Mouse (Mus musculus) limb, embryonic 14.5 days (tissue): ENCODE data around the gene St6galnac6. TPM values are rescaled to one million over a fixed set of nuclear protein-coding genes. Genes with fewer than 3 reads are reported as not detected.
A peak's percentile ranks its signal among the peaks of the same experiment; 100 is the strongest.

ENCODE experiments used
- ATAC-seq: fragments of 200-750 bp; cut with Nextera tagmentation; 2 replicates; pipeline ENCODE4 v1.8.0; 2017; ENCODE audit warnings: low read depth, moderate number of reproducible peaks, moderate TSS enrichment; ENCODE audit not compliant: low FRiP score
- DNase-seq: peaks from one replicate; pipeline ENCODE4 v3.0.0-alpha.2; 2015; ENCODE audit warnings: low spot score
- H3K27ac ChIP-seq: fragments of 300-500 bp; sonication (generic); replicated peaks from 2 replicates; pipeline ENCODE4 v1.5.1; 2014; ENCODE audit warnings: low read depth, mild to moderate bottlenecking, low read length, moderate library complexity, mixed read lengths
- H3K27me3 ChIP-seq: fragments of 300-500 bp; sonication (generic); 2 replicates; pipeline ENCODE4 v1.6.1; 2014; ENCODE audit warnings: low read length, mixed read lengths; ENCODE audit not compliant: control insufficient read depth, insufficient read depth
- H3K36me3 ChIP-seq: fragments of 300-500 bp; sonication (generic); 2 replicates; pipeline ENCODE4 v1.6.1; 2014; ENCODE audit warnings: mild to moderate bottlenecking, low read length, moderate library complexity, mixed read lengths; ENCODE audit not compliant: control insufficient read depth, insufficient read depth
- H3K4me1 ChIP-seq: fragments of 300-500 bp; sonication (generic); 2 replicates; pipeline ENCODE4 v1.6.1; 2014; ENCODE audit warnings: antibody characterized with exemption, low read length, mixed read lengths; ENCODE audit not compliant: control insufficient read depth, insufficient read depth
- H3K4me2 ChIP-seq: fragments of 300-500 bp; sonication (generic); replicated peaks from 2 replicates; pipeline ENCODE4 v1.6.1; 2014; ENCODE audit warnings: low read depth, mild to moderate bottlenecking, low read length, moderate library complexity; ENCODE audit not compliant: severe bottlenecking
- H3K4me3 ChIP-seq: fragments of 300-500 bp; sonication (generic); replicated peaks from 2 replicates; pipeline ENCODE4 v1.5.1; 2014; ENCODE audit warnings: low read length
- H3K9ac ChIP-seq: fragments of 300-500 bp; sonication (generic); 2 replicates; pipeline ENCODE4 v1.6.1; 2014; ENCODE audit warnings: mild to moderate bottlenecking, low read depth, low read length, moderate library complexity; ENCODE audit not compliant: severe bottlenecking
- H3K9me3 ChIP-seq: fragments of 300-500 bp; sonication (generic); 2 replicates; pipeline ENCODE4 v1.6.1; 2016; ENCODE audit warnings: low read length; ENCODE audit not compliant: control insufficient read depth
- POLR2A ChIP-seq: fragments of 200-500 bp; IDR thresholded peaks from 2 replicates; pipeline ENCODE4 v1.8.0; 2012; ENCODE audit warnings: inconsistent platforms, mild to moderate bottlenecking, moderate library complexity, borderline replicate concordance; ENCODE audit not compliant: insufficient read depth, insufficient read length; ENCODE audit errors: extremely low read depth
- WGBS: fragments of 180-500 bp; shearing (Covaris S2); extraction: QIAGEN DNeasy Blood & Tissue Kit; methylation state at CpG from one replicate; pipeline ENCODE4 v1.1.7; 2014; 5-methylcytosine and 5-hydroxymethylcytosine counted together
- polyA plus RNA-seq, 2 experiments: library from polyadenylated mRNA; depleted of rRNA in 1 of 2; stranded (reverse) in 1 of 2; unstranded in 1 of 2; fragments of >200 nt; fragmentation: Nextera tagmentation in 1 of 2; extraction: Ambion mirVana in 1 of 2; gene quantifications; 2 replicates each; pipeline versions ENCODE4 v1.2.1 to v1.2.3; 2012 to 2014

The St6galnac6 gene
- polyA plus RNA-seq, 2 experiments: 10.7 to 39.2 TPM

- H3K36me3 ChIP-seq: no peaks in the 10 kb centered on the region
- 84% methylated on average over 10 of the region's 10 CpGs for WGBS
- no peak for TF ChIP-seq POLR2A
- peaks cover 8% of the 10 kb centered on the region for H3K4me1 ChIP-seq
- H3K4me3 ChIP-seq: no peak overlapping the region
- no peak overlapping the region for H3K4me2 ChIP-seq
- H3K27ac ChIP-seq: no peak overlapping the region
- DNase-seq: no peak
- no peak for ATAC-seq
- H3K9me3 ChIP-seq: no peaks in the 10 kb centered on the region
- no peak overlapping the region for H3K9ac ChIP-seq
- no peaks in the 10 kb centered on the region for H3K27me3 ChIP-seq
Observed at GRCm38 (mm10) chr2:32634277-32635105, 35.0 kb downstream of the St6galnac6 start.

GRCm38 (mm10) chr2:32636617-32637016 lies 37.1 kb downstream of the St6galnac6 start:
- 75% methylated on average over 7 of the region's 7 CpGs for WGBS
- ATAC-seq: no peak
- no peaks in the 10 kb centered on the region for H3K9me3 ChIP-seq
- no peaks in the 10 kb centered on the region for H3K27me3 ChIP-seq
- no peak for TF ChIP-seq POLR2A
- peaks cover 7% of the 10 kb centered on the region for H3K4me1 ChIP-seq
- H3K4me2 ChIP-seq: no peak overlapping the region
- H3K36me3 ChIP-seq: no peaks in the 10 kb centered on the region
- no peak for DNase-seq
- H3K4me3 ChIP-seq: no peak overlapping the region
- no peak overlapping the region for H3K9ac ChIP-seq
- H3K27ac ChIP-seq: peak overlapping the region; percentile 40; the same call in 1 of the 2 replicates

DNA sequence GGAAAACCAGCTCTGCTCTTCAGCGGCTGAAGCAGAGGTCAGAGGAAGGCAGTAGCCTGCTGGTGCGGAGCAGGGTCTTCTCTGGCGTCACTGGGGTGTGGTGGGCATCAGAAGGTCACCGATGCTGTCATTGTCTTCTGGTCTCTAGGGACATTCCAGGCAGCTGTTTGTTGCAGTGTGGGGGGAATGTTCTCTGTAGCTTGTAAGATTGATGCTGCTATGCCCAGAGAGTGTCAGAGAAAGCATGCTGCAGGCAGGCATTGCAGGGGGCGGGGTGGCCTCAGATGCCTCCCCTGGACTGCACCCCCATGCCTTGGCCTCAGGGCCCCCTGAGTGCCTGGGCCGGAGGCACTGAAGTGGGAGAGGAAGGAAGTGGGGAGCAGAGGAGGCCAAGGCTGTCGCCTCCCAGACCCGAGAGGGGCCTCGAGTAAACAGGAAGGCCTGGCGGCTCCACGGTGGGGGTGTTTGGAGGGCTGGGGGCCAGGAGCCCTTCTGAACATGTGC lies 38.3 kb downstream of the St6galnac6 start:
- no peak for ATAC-seq
- Histone ChIP-seq H3K36me3 (no peaks in the 10 kb centered on the region), H3K4me3 (no peak overlapping the region), H3K9ac (peak overlapping the region; percentile 28; the same call in 1 of the 2 replicates), H3K4me1 (peaks cover 13% of the 10 kb centered on the region), H3K27me3 (no peaks in the 10 kb centered on the region), H3K27ac (peak overlapping the region; percentile 48), H3K9me3 (no peaks in the 10 kb centered on the region), H3K4me2 (no peak overlapping the region)
- 27% methylated on average over 11 of the region's 11 CpGs for WGBS
- TF ChIP-seq POLR2A: no peak
- no peak for DNase-seq

- no peak for TF ChIP-seq POLR2A
- Histone ChIP-seq H3K4me3 (no peak overlapping the region), H3K36me3 (no peaks in the 10 kb centered on the region), H3K27me3 (no peaks in the 10 kb centered on the region), H3K4me1 (peaks cover 15% of the 10 kb centered on the region), H3K9ac (no peak overlapping the region), H3K27ac (no peak overlapping the region), H3K9me3 (no peaks in the 10 kb centered on the region), H3K4me2 (no peak overlapping the region)
- no peak for DNase-seq
- 82% methylated on average over 1 of the region's 1 CpGs for WGBS
- ATAC-seq: no peak
Observed at GRCm38 (mm10) chr2:32639632-32640031, 40.1 kb downstream of the St6galnac6 start.

GRCm38 (mm10) chr2:32640550-32641051 lies 41.1 kb downstream of the St6galnac6 start:
- H3K36me3 ChIP-seq: no peaks in the 10 kb centered on the region
- no peak overlapping the region for H3K9ac ChIP-seq
- 64% methylated on average over 6 of the region's 6 CpGs for WGBS

More at GRCm38 (mm10) chr2:32640550-32641051, 41.1 kb downstream of the St6galnac6 start:
- H3K4me2 ChIP-seq: no peak overlapping the region
- ATAC-seq: no peak
- no peaks in the 10 kb centered on the region for H3K27me3 ChIP-seq
- H3K4me3 ChIP-seq: no peak overlapping the region
- no peak for DNase-seq
- H3K9me3 ChIP-seq: no peaks in the 10 kb centered on the region
- no peak for TF ChIP-seq POLR2A
- H3K4me1 ChIP-seq: peaks cover 15% of the 10 kb centered on the region
- no peak overlapping the region for H3K27ac ChIP-seq
